Mouse (Mus musculus) heart, postnatal 4 days (tissue): ENCODE results near the gene Armc9. TPM values are rescaled to one million over a fixed set of nuclear protein-coding genes. Genes with fewer than 3 reads are reported as not detected.

ENCODE experiments used
- DNase-seq: peaks from one replicate; pipeline ENCODE4 v3.0.0; 2021
- total RNA-seq, 2 experiments: library from RNA; stranded (reverse); gene quantifications; 2 replicates each; pipeline ENCODE4 v1.2.3; 2021

The Armc9 gene
- total RNA-seq, result 1 to 10 TPM; 5.6 to 6.0 TPM

DNA sequence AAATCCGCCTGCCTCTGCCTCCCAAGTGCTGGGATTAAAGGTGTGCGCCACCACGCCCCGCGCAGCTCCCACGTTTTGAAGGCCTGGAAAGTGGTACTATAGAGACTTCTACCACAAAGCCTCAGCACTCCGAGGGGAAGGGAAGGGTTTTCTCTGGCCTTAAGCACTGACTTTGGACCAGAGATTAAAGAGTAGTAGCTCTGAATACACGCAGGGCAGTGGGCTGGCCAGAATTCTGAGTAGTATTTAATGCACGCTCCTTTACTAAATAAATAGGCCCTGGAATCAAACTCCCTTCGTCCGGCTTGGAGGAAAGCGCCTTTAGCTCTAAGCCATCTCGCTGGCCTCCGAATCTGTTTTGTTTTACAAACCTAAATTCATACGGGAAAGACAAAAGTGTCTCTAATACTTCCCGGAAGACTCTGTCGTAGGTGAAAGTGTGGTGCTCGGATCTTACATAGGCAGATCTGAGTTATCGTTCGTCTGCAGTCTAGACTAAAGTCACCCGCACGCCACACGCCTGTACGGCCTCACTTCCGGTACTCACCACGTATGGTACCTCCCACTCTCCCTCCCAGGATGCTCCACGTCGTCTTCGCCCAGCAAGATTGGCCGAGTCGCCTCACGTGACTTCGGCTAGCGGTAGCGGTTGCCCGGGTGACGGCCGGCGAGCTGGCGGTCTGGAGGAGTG lies at the start of gene Armc9:
Armc9 (plus strand) TSS at position 648 of the 691 bp plus-strand sequence.
- DNase-seq, result peak; percentile 95

- DNase-seq, result no peak
Observed at GRCm38 (mm10) chr1:86105054-86105453, 49.5 kb upstream of the Armc9 start.

DNA sequence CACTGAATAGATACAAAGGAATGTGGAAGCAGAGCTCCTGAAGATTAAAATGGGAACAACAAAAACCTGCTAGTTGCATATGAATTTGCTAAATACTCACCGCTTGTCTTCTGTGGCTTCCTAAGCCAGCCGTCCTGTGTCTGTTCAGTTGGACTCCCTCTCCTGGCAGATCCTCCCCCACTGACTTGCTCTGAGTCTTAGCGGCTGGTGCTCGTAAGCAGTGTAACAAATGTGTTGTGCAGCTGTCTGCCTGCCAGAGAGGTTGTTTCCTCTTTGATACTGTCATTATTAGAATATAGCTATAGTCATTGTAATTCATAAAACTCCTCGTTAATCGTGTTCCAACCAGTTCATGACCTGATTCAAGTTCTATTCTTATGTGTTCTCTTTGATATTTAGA lies 42.8 kb upstream of the Armc9 start, which contains the start of gene Htr2b:
Htr2b (minus strand) TSS at position 192 of the 400 bp plus-strand sequence.
- peak; percentile 55 for DNase-seq

DNA sequence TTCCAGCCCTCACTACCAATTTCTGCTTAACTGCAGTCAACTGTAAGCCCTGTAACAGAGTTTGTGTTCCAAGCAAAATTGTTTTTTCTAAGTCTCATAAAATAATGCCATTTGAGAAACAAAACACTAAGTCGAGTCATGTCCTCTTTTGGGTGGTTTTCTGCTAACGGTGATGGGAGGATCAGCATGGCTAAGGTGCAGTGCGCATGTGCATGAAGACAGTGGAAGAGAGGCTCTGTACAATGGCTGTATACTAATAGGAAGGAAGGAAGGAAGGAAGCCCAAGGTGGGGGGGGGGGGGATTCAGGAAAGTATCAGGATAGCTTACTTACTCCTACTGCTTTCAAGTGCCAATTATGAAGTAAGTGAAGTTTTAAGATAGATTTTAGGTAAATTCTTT lies 40.4 kb upstream of the Armc9 start:
- DNase-seq, result no peak

DNA sequence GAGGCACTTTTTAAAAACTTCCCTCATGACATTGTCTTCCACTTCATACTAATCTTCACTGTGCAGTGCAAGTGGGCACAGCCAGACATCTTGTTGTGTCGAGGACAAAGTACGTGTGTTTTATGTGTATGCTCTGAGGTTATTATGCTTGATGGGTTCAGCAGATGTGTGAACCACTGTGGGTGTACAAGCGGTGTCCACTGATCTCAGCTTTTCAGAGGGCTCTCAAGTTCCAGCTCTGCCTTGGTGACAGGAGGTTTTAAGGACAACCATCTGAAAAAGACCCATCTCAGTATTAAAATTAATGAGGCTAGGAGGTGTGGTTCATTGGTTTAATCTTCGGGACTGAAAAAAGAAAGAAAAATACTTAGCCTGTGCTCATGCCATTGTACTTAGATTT lies 35.0 kb upstream of the Armc9 start:
- DNase-seq, result no peak

- no peak for DNase-seq
Observed at GRCm38 (mm10) chr1:86126036-86126435, 28.5 kb upstream of the Armc9 start.

- DNase-seq, result no peak
Observed at GRCm38 (mm10) chr1:86133337-86133736, 21.2 kb upstream of the Armc9 start, which contains the start of gene Gm21972. Gene Gm21972, plus strand, starts transcription at chr1:86133637.

GRCm38 (mm10) chr1:86135315-86135714 lies 19.3 kb upstream of the Armc9 start:
- DNase-seq, result no peak

DNA sequence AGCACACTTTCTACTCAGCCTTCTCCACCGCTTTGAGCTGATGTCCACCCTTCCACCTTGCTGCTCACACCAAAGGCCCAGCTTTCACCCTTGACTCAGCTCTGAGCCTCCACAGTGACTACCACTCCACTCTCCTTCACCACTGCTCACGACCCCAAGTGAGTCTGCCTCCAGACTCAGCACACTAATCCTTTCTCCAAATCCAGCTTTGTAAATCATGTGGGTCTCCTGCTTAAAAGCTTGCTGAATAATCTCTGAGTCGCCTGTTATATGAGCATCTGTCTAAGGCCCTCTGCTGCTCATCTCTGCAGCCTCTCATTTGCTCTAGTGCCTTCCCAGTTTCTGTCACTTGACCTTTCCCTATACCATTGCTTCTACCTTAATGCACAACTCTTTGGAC lies 13.5 kb upstream of the Armc9 start:
- no peak for DNase-seq

DNA sequence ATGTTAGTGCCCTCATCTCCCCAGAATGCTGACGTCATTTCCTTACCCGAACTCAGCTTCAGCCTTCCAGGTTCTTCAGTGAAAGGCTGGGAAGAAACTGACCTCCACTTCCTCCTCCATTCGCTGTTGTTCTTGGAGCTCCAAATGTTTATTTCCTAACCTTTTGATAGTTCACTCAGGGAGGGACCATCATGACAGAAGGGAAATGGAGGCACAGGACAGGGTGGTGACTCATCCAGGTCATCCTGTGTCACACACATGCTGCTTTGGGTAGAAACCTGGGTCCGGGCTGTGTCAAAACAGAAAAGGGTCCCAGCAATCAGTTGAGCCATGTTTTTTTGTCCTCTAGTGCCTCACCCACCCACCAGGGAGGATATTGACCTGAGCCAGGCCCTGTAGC lies 11.4 kb upstream of the Armc9 start:
- DNase-seq, result no peak

DNA sequence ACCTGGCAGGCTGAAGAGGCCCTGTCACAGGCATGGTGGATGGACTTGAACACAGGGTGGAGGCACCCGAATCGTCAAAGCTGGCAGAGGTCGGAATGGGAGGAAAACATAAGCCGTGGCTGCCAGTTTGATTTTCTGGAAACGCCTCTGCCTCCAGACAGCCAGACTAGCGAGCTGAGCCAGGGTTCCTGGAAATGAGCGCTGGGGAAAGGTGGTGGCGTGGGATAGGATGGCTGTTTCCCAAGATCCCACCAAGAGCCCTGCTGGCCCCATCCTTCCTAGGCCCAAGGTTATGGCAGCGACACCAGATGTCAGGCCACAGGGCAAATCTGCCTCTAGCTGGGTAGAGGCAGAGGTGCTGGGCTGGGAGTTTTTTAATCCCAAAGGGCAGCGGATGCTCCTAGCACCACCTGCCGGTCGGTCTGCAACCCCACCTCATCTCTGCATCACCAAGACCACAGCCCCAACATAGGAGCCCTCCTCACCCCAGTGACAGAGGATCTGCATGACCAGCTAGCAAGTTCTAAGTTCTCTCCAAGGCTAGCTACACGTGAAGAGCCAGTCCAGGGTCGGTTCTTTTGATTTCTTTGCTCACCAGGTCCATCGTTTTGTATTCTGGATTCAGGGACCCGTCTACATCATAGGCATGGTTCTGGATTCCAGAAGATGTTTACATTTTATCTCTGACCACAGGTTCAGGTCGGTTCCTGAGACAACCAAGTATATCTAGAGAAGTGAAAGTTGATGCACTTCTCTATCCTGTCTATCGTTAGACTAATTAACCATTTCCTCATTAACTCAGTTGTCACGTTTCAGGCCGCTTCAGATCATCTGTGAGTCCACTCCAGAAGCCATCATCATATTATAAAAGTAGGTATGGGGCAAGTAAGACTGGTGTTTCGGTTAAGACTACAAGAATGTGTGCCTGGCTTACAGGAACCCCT lies 10.3 kb upstream of the Armc9 start:
- no peak for DNase-seq

GRCm38 (mm10) chr1:86146293-86146692 lies 8.3 kb upstream of the Armc9 start:
- no peak for DNase-seq

DNA sequence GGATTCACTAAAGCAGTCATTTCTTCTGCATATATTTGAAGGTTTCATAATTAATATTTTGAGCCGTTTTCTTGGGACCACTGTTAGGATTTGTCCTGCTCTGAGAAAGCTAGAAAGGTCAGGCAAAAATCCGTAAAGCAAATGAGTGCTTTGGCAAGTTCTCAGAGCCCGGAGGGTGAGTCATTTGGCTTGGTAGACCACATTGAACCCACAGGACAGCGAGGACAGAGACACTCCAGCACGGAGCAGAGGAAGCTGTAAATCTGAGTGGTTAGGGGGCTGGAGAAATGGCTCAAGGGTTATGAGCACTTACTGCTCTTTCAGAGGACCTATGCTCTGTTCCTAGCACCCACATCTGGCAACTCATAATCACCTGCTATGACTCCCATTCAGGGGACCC lies 7.0 kb upstream of the Armc9 start:
- no peak for DNase-seq

- no peak for DNase-seq
Observed at GRCm38 (mm10) chr1:86148161-86148560, 6.4 kb upstream of the Armc9 start.

DNA sequence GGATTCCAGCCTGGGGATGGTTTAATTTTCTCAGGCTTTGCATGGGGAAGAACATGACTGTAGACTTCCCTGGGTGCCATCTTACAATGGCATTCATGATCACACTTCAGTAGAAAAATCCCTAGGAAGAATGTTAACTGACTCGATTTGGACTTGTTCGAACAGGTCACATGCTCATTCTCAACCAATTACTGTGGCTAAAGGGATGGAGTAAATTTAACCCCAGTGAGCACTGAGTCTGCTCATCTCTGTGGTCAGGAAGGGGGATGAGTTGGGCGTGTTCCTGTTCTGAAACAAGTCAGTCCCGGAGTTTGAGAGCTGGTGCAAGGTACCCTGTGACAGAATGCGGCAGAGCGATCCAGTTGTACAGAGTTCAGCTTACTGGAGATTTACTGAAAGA lies 3.7 kb upstream of the Armc9 start:
- no peak for DNase-seq

DNA sequence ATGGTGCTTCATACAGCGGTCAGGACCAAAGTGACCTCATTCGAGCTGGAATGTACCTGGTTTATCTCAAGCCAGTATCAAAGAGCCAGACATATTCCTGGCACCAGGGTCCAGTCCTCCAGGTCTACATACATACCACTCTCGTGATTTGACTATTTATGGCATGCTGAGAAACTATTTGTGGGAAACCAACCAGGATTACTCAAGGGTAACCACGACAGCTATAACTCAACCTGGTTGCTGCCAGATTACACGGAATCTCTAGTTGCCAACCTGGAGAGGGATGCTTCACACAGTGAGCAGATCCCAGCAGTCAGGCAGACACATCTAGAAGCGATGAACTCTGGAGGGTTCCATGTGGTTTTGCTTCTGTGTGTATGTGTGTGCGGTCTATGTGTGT lies 3.2 kb upstream of the Armc9 start:
- no peak for DNase-seq

DNA sequence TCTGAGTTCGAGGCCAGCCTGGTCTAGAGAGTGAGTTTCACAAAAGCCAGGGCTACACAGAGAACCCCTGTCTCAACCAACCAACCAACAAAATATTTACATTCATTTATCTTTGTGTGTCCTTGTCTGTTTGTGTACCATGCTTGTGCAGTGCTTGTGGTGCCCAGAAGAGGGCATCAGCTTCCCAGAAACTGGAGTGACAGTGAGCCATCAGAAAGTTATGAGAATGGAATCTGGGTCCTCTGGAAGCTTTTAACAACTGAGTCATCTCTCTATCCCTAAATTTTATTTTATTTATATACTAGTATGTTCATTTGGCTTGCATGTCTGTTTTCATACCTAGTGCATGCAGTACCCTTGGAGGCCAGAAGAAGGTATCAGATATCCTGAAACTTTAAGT lies 2.0 kb upstream of the Armc9 start:
- DNase-seq, result no peak

GRCm38 (mm10) chr1:86154824-86155164 lies 214 bp downstream of the Armc9 start:
- DNase-seq, result no peak

- no peak for DNase-seq
Observed at GRCm38 (mm10) chr1:86156075-86156474, 1.5 kb downstream of the Armc9 start.

DNA sequence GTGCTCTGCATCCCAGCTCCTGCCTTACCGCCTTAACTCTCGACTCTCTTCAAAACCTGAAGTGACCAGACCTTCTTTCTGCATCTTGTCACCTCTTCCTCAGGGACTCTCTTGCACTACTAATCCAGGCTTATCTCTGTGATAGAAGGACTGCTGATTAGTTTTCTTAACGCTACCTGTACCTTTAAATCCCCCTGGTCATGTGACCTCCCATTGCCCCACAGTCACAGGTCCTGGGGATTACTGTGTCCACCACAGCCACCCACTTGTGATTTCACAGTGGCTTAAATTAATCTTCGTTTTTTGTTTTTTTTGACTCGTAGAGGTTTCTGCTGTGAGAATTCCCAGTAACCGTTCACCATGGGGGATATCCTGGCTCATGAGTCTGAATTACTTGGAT lies 2.0 kb downstream of the Armc9 start:
- DNase-seq, result no peak

- DNase-seq, result no peak
Observed at GRCm38 (mm10) chr1:86160059-86160458, 5.5 kb downstream of the Armc9 start.

DNA sequence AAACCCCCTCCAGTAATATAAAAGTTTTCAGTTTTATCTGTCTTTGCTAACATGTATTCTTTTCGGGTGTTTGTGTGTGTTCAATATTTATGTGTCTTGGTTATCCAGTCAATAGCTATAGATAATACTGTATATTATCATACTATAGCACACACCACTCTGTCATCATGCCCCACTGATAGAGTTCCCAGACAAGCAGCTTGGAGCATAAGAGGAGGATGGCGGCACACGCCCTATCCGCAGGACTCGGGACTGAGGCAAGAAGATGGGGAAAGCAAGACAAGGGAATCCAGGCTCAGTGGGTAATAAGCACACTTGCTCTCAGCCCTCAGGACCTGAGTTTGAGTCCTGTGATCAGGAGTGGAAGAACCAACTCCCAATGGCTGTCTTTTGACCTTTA lies 5.9 kb downstream of the Armc9 start:
- DNase-seq, result no peak

GRCm38 (mm10) chr1:86161061-86161460 lies 6.5 kb downstream of the Armc9 start:
- DNase-seq, result no peak

DNA sequence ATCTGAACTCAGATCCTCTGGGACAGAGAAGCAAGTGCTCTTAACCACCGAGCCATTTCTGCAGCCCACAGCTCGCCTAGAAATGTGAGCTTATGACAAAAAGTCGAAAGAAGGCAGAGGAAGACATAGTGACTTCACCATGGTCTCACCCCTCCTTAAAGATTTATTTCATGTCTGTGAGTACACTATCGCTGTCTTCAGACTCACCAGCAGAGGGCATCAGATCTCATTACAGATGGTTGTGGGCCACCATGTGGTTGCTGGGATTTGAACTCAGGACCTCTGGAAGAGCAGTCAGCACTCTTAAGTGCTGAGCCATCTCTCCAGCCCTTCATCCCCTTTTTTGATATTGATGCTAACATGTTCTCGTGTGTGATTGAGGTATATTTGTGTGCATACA lies 20.0 kb downstream of the Armc9 start:
- no peak for DNase-seq
